In the genomic region with DNA sequence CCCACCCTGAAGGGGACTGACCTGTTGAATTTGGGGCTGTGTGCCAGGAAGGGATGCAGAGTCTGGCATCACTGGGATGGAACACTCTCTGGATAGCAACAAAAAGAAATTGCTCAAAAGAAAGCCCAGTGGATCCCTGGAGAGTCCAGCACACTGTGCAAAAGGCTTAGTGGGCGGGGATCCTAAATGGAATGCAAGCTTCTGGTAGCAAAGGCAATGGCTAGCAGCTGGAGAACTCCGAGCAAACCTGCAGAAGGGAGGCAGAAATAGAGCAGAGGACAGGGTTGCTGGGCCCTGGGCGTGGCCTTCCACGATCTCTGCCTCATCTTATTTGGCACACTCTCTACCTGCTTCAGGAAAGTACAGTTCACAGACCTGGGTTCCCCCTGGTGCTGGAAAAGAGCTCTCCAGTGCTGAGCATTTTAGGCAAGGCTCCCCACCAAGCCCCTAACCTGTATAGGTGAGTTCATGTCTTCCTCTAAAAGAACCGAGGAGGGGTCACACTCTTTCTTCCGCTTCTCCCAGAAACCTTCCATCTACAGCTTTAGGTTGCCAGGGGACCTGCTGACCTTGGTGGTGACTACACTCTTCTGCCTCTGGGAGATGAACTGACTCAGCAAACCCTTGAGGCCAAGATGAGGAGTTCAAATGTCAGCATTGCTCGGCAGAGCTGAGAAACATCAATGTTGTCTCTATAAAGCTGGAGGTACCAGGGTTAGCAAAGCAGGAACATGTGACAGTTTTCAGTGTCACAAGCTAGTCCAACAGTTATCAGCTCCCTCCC, we compare ENCODE assay signal across 9 mouse cellular contexts.
DNase-seq lines count a peak whose midpoint lies in the region; ATAC-seq and TF ChIP-seq lines count a peak whose summit lies in the region.
"Had no signal": no experiment of that assay in that cellular context is flagged by ENCODE, and none has a peak within 500 bp of the region (broad histone marks: within the 10 kb centered on the region; RNA-seq: fewer than 3 reads in every experiment).

No protein-coding gene starts in this region.

- DNase-seq in cerebellum, postnatal 10 days, result peak; percentile 40 to 47
- DNase-seq in cerebellum, adult 18-20 months, result no peak
- peak; percentile 38 for DNase-seq in hindbrain, postnatal 0 days (ENCODE audit: low spot score)
- peak; percentile 42 for DNase-seq in MN1 (ENCODE audit: low spot score)
- DNase-seq in gastrocnemius, postnatal 25 days, result peak; percentile 34
- DNase-seq in thymus, adult 18-20 months, result no peak
- no peak for DNase-seq in thymus, postnatal 4 days

- H3K4me3 ChIP-seq in hindbrain, postnatal 0 days (ENCODE audit: low read length), result no peak overlapping the region
- no peak overlapping the region for H3K4me3 ChIP-seq in hindbrain, embryonic 12.5 days

- H3K27me3 ChIP-seq in hindbrain, postnatal 0 days (ENCODE audit: insufficient read depth, low read length), result no peaks in the 10 kb centered on the region
- no peaks in the 10 kb centered on the region for H3K27me3 ChIP-seq in hindbrain, embryonic 12.5 days

- H3K36me3 ChIP-seq in hindbrain, postnatal 0 days (ENCODE audit: insufficient read depth, low read length), result no peaks in the 10 kb centered on the region
- H3K36me3 ChIP-seq in hindbrain, embryonic 12.5 days, result no peaks in the 10 kb centered on the region

- no peak; the same call in 1 of the 2 replicates for ATAC-seq in hindbrain, postnatal 0 days
- no peak for ATAC-seq in hindbrain, embryonic 12.5 days (ENCODE audit: low FRiP score)
- ATAC-seq: lung, postnatal 0 days had no signal

- no peak overlapping the region for H3K4me2 ChIP-seq in hindbrain, postnatal 0 days (ENCODE audit: low read depth, low read length)
- H3K4me2 ChIP-seq in hindbrain, embryonic 12.5 days (replicated peaks), result no peak overlapping the region

- TF ChIP-seq CTCF in hindbrain, postnatal 0 days (IDR thresholded peaks at IDR 0.05; ENCODE audit: low read depth), result no peak

- no peaks in the 10 kb centered on the region for H3K9me3 ChIP-seq in hindbrain, postnatal 0 days (ENCODE audit: low read length)
- H3K9me3 ChIP-seq in hindbrain, embryonic 12.5 days (replicated peaks), result no peaks in the 10 kb centered on the region

- 55% methylated on average over 7 of the region's 7 CpGs for WGBS in hindbrain, postnatal 0 days
- 68% methylated on average over 7 of the region's 7 CpGs for WGBS in hindbrain, embryonic 12.5 days

- H3K9ac ChIP-seq in hindbrain, postnatal 0 days (replicated peaks; ENCODE audit: low read length), result no peak overlapping the region
- no peak overlapping the region for H3K9ac ChIP-seq in hindbrain, embryonic 12.5 days

- H3K4me1 ChIP-seq in hindbrain, postnatal 0 days (ENCODE audit: insufficient read depth, low read length), result peaks cover 10% of the 10 kb centered on the region
- H3K4me1 ChIP-seq in hindbrain, embryonic 12.5 days, result 0 out of 2 replicates have a peak, but pooled peaks cover 7% of the 10 kb centered on the region

- no peak overlapping the region for H3K27ac ChIP-seq in hindbrain, postnatal 0 days
- H3K27ac ChIP-seq in hindbrain, embryonic 12.5 days, result no peak overlapping the region

Comparison
In these comparisons a context has a peak if more than half of its experiments do, and no peak if none do; other contexts are left out.
1. DNase-seq: peak in cerebellum, postnatal 10 days (2 of 2), hindbrain, postnatal 0 days (single experiment), MN1 (single experiment) and gastrocnemius, postnatal 25 days (single experiment); none in cerebellum, adult 18-20 months (0 of 2), thymus, adult 18-20 months (0 of 2) and thymus, postnatal 4 days (single experiment).